Mouse (Mus musculus) intestine, embryonic 16.5 days (tissue): ENCODE measurements around the gene Fbh1. TPM values are rescaled to one million over a fixed set of nuclear protein-coding genes. Genes with fewer than 3 reads are reported as not detected.
"Not testable (repeated sequence)": the region's sequence is repeated elsewhere in the genome, so short reads cannot be mapped to it uniquely, and the experiment has no call there.

ENCODE experiments used
- ATAC-seq: fragments of 200-750 bp; cut with Nextera tagmentation; 2 replicates; pipeline ENCODE4 v1.8.0; 2017; ENCODE audit warnings: moderate TSS enrichment, moderate library complexity
- H3K27ac ChIP-seq: fragments of 300-500 bp; sonication (generic); 2 replicates; pipeline ENCODE4 v1.5.1; 2014; ENCODE audit warnings: mild to moderate bottlenecking, low read length
- H3K27me3 ChIP-seq: fragments of 300-500 bp; sonication (generic); replicated peaks from 2 replicates; pipeline ENCODE4 v1.6.1; 2014; ENCODE audit warnings: low read length, control low read depth, mixed read lengths; ENCODE audit not compliant: control insufficient read depth, insufficient read depth
- H3K36me3 ChIP-seq: fragments of 300-500 bp; sonication (generic); 2 replicates; pipeline ENCODE4 v1.6.1; 2014; ENCODE audit warnings: low read length, control low read depth; ENCODE audit not compliant: control insufficient read depth, insufficient read depth
- H3K4me1 ChIP-seq: fragments of 300-500 bp; sonication (generic); 2 replicates; pipeline ENCODE4 v1.6.1; 2014; ENCODE audit warnings: low read length, control low read depth, mixed read lengths; ENCODE audit not compliant: control insufficient read depth, insufficient read depth
- H3K4me2 ChIP-seq: fragments of 300-500 bp; sonication (generic); 2 replicates; pipeline ENCODE4 v1.6.1; 2014; ENCODE audit warnings: low read depth, low read length, control low read depth
- H3K4me3 ChIP-seq: fragments of 300-500 bp; sonication (generic); 2 replicates; pipeline ENCODE4 v1.5.1; 2014; ENCODE audit warnings: mild to moderate bottlenecking, low read length
- H3K9ac ChIP-seq: fragments of 300-500 bp; sonication (generic); 2 replicates; pipeline ENCODE4 v1.6.1; 2014; ENCODE audit warnings: low read depth, low read length
- H3K9me3 ChIP-seq: fragments of 300-500 bp; sonication (generic); 2 replicates; pipeline ENCODE4 v1.6.1; 2016; ENCODE audit warnings: low read length, control low read depth; ENCODE audit not compliant: control insufficient read depth
- WGBS: fragments of 180-500 bp; shearing (Covaris S2); extraction: QIAGEN DNeasy Blood & Tissue Kit; methylation state at CpG from one replicate; pipeline ENCODE4 v1.1.7; 2014; 5-methylcytosine and 5-hydroxymethylcytosine counted together
- polyA plus RNA-seq: library from polyadenylated mRNA; unstranded; fragments of >200 nt; fragmentation: Nextera tagmentation; extraction: Ambion mirVana; gene quantifications from 2 replicates; pipeline ENCODE4 v1.2.1, GENCODE M21; 2015

Fbh1 gene
- polyA plus RNA-seq, 1 experiment from 2014 or later: 112 TPM

GRCm38 (mm10) chr2:11735853-11736252, 41.5 kb downstream of the Fbh1 start:
- H3K4me3 ChIP-seq: no peak overlapping the region
- H3K36me3 ChIP-seq: peaks cover 3% of the 10 kb centered on the region; the same call in 1 of the 2 replicates
- no peaks in the 10 kb centered on the region for H3K9me3 ChIP-seq
- H3K27me3 ChIP-seq: no peaks in the 10 kb centered on the region
- H3K4me2 ChIP-seq: no peak overlapping the region
- H3K4me1 ChIP-seq: no peaks in the 10 kb centered on the region
- no peak overlapping the region for H3K27ac ChIP-seq
- H3K9ac ChIP-seq: no peak overlapping the region
- 77% methylated on average over 6 of the region's 6 CpGs for WGBS
- ATAC-seq: no peak

DNA sequence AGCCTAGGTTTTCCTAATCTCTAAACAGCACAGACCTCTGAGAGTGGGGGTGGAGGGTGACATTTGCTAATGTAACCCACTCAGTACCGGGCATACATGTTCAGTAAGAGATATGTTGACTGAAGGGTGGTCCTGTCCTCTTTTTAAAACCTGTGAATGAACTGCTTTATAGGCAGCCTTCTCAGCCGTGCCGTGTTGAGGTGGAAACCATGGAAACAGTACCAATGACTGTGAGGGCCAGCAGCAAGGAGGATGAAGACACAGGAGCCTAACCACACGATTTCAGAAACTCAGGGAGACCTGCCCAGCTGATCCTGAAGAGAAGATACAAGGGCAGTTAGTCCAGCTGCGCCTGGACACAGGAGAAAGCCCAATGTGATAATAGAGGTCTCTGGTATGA, 44.4 kb downstream of the Fbh1 start:
- H3K9me3 ChIP-seq: no peaks in the 10 kb centered on the region
- ATAC-seq: no peak
- no peak overlapping the region for H3K27ac ChIP-seq
- H3K4me1 ChIP-seq: no peaks in the 10 kb centered on the region
- no peaks in the 10 kb centered on the region for H3K36me3 ChIP-seq
- no peak overlapping the region for H3K4me3 ChIP-seq
- H3K9ac ChIP-seq: no peak overlapping the region
- WGBS: 73% methylated on average over 5 of the region's 5 CpGs
- no peak overlapping the region for H3K4me2 ChIP-seq
- no peaks in the 10 kb centered on the region for H3K27me3 ChIP-seq

DNA sequence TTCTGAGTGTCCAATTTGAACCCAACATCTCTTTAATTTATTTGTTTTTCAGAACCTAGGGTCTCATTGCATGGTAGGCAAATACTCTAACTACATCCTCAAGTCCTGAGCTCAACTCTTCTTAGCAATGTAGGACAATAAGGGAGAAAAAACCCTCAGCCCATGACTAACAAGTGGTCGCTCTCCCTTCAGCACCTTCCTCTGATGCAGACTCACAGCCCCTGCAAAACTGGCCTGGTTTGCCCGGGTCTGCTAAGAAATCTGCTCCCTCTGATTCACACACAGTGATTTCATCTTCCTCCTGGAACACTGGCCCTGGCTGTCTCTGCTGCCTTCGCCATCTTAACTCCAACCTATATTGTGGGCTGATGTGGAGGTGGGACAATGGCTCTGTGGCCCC, 48.3 kb downstream of the Fbh1 start:
- ATAC-seq: no peak
- H3K27me3 ChIP-seq: no peaks in the 10 kb centered on the region
- no peak overlapping the region for H3K27ac ChIP-seq
- H3K9ac ChIP-seq: no peak overlapping the region
- WGBS: 43% methylated on average over 3 of the region's 3 CpGs
- no peaks in the 10 kb centered on the region for H3K36me3 ChIP-seq
- no peak overlapping the region for H3K4me2 ChIP-seq
- no peaks in the 10 kb centered on the region for H3K4me1 ChIP-seq
- H3K9me3 ChIP-seq: no peaks in the 10 kb centered on the region
- H3K4me3 ChIP-seq: no peak overlapping the region

GRCm38 (mm10) chr2:11727574-11727973, 49.8 kb downstream of the Fbh1 start:
- no peak overlapping the region for H3K4me3 ChIP-seq
- 87% methylated on average over 5 of the region's 5 CpGs for WGBS
- no peak overlapping the region for H3K4me2 ChIP-seq
- H3K27me3 ChIP-seq: no peaks in the 10 kb centered on the region
- H3K27ac ChIP-seq: no peak overlapping the region
- H3K4me1 ChIP-seq: no peaks in the 10 kb centered on the region
- ATAC-seq: no peak
- no peaks in the 10 kb centered on the region for H3K9me3 ChIP-seq
- no peak overlapping the region for H3K9ac ChIP-seq
- H3K36me3 ChIP-seq: no peaks in the 10 kb centered on the region

DNA sequence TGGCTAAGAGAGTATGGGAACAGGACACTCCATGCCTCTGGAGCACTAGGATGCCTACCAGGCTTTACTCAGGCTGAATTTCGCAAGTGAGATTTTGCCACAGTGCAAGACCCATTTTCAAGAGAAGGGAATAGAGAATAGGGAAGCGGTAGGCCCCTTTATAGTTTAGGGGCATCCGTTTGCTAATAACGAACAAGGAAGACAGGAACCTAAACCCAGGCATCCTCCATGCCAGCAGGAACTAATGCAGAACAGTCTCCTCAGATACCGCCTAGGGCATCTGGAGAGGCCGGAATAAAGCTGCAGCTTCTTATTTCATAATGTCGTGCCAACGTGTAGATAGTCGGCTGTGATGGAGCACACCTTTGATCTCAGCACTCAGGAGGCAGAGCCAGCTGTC, 54.8 kb downstream of the Fbh1 start:
- H3K4me1 ChIP-seq: no peaks in the 10 kb centered on the region
- no peak overlapping the region for H3K9ac ChIP-seq
- no peak overlapping the region for H3K27ac ChIP-seq
- no peaks in the 10 kb centered on the region for H3K9me3 ChIP-seq
- no peak overlapping the region for H3K4me3 ChIP-seq
- no peaks in the 10 kb centered on the region for H3K36me3 ChIP-seq
- WGBS: 87% methylated on average over 9 of the region's 9 CpGs
- H3K27me3 ChIP-seq: no peaks in the 10 kb centered on the region
- ATAC-seq: no peak
- no peak overlapping the region for H3K4me2 ChIP-seq

DNA sequence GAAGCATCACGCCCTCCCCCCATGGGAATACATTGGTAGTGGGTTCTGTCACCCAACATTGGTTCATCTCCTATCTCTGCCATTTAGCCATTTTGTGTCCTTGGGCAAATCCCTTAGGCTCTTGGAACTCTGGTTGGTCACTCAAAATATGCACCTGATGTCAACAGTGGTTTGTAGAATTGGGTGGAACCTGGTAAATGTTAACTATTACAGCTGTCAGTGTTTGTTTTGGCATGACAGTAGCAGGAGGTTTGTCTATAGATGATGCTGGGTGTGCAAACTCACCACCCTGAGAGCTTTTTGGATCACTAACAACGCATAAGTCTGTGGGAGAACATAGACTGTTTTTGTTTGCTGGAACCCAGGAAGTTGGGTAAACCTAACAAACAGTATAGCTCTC, 58.8 kb downstream of the Fbh1 start:
- H3K27ac ChIP-seq: no peak overlapping the region
- ATAC-seq: no peak
- H3K9ac ChIP-seq: no peak overlapping the region
- 83% methylated on average over 2 of the region's 2 CpGs for WGBS
- no peak overlapping the region for H3K4me2 ChIP-seq
- H3K36me3 ChIP-seq: no peaks in the 10 kb centered on the region
- no peak overlapping the region for H3K4me3 ChIP-seq
- H3K4me1 ChIP-seq: no peaks in the 10 kb centered on the region
- H3K9me3 ChIP-seq: no peaks in the 10 kb centered on the region
- no peaks in the 10 kb centered on the region for H3K27me3 ChIP-seq

DNA sequence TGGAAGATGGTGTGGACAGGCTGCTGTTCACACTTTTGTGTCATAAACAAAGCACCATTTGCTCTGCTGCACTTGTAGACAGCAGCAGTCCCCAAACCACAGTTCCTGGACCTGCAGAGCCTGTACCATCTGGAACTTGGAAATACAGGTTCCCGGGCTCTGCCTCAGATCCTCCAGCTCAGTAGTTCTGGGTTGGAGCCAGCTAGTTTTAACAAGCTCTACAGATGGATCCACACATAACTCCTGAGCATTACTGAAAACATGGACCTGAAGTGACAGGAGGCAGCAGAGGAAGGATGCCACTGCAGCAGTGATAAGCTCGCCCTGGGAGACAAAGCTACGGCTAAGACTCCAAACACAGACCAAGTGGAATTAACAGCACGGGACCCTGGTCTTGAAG, 62.8 kb downstream of the Fbh1 start:
- ATAC-seq: no peak
- no peaks in the 10 kb centered on the region for H3K4me1 ChIP-seq
- no peak overlapping the region for H3K4me3 ChIP-seq
- H3K4me2 ChIP-seq: no peak overlapping the region
- H3K27ac ChIP-seq: no peak overlapping the region
- WGBS: 76% methylated on average over 4 of the region's 4 CpGs
- H3K36me3 ChIP-seq: no peaks in the 10 kb centered on the region
- H3K9me3 ChIP-seq: no peaks in the 10 kb centered on the region
- H3K9ac ChIP-seq: no peak overlapping the region
- no peaks in the 10 kb centered on the region for H3K27me3 ChIP-seq

GRCm38 (mm10) chr2:11713021-11713420, 64.4 kb downstream of the Fbh1 start:
- H3K27ac ChIP-seq: no peak overlapping the region
- WGBS: 51% methylated on average over 3 of the region's 3 CpGs
- H3K4me2 ChIP-seq: no peak overlapping the region
- H3K9me3 ChIP-seq: no peaks in the 10 kb centered on the region
- no peaks in the 10 kb centered on the region for H3K4me1 ChIP-seq
- no peaks in the 10 kb centered on the region for H3K27me3 ChIP-seq
- H3K9ac ChIP-seq: no peak overlapping the region
- no peaks in the 10 kb centered on the region for H3K36me3 ChIP-seq
- H3K4me3 ChIP-seq: no peak overlapping the region
- peak; percentile 48; the same call in 1 of the 2 replicates for ATAC-seq

DNA sequence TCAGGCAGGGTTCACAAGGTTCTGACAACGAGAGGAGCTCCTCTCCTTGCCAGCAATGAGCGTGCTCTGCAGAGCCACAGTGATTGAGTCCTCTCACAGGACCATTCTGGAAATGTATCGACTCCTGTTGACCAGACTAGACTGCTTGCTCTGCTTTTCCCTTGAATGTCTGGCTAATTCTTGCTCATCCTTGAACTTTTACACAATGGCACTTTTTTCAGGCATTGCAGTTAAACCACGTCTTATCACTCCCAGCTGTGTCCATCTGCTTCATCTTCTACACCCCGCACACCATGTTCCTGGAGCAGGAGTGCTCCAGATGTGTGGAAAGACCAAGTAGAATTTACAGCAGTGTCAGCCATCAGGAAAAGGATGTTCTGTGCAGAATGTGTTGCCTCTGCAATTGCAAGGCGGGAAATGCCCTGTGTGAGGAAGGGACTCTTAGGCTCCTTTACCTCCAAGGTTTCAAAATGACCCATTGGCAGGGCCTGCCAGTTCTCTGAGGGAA, 64.8 kb downstream of the Fbh1 start:
- ATAC-seq: no peak
- 67% methylated on average over 6 of the region's 6 CpGs for WGBS
- Histone ChIP-seq H3K9ac (no peak overlapping the region), H3K36me3 (no peaks in the 10 kb centered on the region), H3K4me3 (no peak overlapping the region), H3K27me3 (no peaks in the 10 kb centered on the region), H3K27ac (no peak overlapping the region), H3K9me3 (no peaks in the 10 kb centered on the region), H3K4me2 (no peak overlapping the region), H3K4me1 (no peaks in the 10 kb centered on the region)

DNA sequence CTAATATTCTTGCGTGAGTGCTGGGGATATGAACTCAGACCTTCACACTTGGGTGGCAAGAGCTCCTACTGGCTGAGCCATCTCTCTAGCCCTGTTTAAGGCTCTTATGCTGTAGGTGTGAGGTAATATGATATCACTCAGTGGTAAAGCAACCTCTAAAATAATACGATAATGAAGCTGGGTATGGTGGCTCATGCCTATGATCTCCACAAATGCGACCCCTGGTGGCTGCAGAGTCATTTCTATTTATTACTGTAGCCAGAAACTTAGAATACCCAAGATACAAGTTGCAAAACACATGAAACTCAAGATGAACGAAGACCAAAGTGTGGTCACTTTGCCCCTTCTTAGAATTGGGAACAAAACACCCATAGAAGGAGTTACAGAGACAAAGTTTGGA, 67.3 kb downstream of the Fbh1 start:
- H3K36me3 ChIP-seq, H3K4me1 ChIP-seq, H3K4me2 ChIP-seq, ATAC-seq, H3K9ac ChIP-seq, H3K4me3 ChIP-seq, H3K27ac ChIP-seq, H3K9me3 ChIP-seq, H3K27me3 ChIP-seq: not testable (repeated sequence)
- 50% methylated on average over 4 of the region's 4 CpGs for whole genome bisulfite sequencing
